Mouse (Mus musculus) CH12F3 (cell line): Measurements from ENCODE around the gene Mbtps1.

ENCODE experiments used
- in situ Hi-C: fragments of 300-500 bp; cut with MboI; formaldehyde crosslinking; loops from 2 replicates; pipeline ENCODE4 v1.14.3; 2020; ENCODE audit warnings: low sequenced_read_pairs

Mbtps1 gene

GRCm38 (mm10) chr8:119505488-119505887 is 53.0 kb downstream of the Mbtps1 start:
- in situ Hi-C loops, result no loop called here

- in situ Hi-C loops, result no loop called here
These were observed 55.3 kb downstream of the Mbtps1 start for GRCm38 (mm10) chr8:119503191-119503767.

- in situ Hi-C loops, result no loop called here
These were observed 56.4 kb downstream of the Mbtps1 start for GRCm38 (mm10) chr8:119502111-119502510.

GRCm38 (mm10) chr8:119501598-119501997 is 56.9 kb downstream of the Mbtps1 start, which contains the start of gene Slc38a8:
Gene Slc38a8 (minus strand): TSS chr8:119501698.
- in situ Hi-C loops, result no loop called here

DNA sequence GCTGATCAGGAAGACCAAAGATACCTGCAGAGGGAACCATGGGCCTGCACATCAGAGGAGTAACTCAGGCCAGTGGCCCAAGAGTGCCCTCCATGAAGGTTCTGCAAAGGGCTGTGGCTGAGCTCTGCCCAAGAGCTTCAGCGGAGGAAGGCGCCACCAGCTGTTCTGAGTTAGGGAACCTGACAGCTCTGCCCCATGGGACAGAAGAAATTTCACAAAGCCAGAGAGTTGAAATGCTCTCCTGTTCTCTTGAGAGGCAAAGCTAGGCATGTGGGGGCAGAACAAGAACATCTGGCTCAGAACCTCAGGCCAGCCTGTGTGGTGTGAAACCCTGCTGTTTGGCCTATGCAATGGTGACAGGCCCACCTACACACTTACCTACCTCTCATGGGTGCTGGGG is 58.7 kb downstream of the Mbtps1 start:
- in situ Hi-C loops, result loop anchor here (10.0 kb wide), 1 partner anchor 65 kb away; the partner anchor contains the start of gene Osgin1

DNA sequence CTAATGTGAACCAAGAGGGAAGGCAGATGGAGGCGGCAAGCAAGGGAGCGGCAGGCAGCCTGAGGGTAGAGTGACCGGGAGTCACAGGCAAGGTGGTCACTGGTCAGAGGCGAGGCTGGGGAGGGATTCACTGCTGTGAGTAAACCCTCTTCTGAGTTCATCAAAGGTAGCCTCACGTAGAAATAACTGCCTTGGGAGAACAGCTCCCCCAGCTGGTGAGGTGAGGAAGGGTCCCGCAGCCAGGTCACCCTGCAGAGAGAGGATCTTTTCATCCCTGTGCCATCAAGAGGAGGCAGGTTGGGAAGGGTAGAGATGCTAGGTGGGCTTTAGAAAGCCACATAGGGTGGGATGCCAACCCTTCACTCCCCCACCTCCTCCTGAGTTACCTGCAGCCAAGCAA is 61.7 kb downstream of the Mbtps1 start:
- in situ Hi-C loops, result loop anchor here (10.0 kb wide), 1 partner anchor 62 kb away; the partner anchor contains the start of gene Osgin1

DNA sequence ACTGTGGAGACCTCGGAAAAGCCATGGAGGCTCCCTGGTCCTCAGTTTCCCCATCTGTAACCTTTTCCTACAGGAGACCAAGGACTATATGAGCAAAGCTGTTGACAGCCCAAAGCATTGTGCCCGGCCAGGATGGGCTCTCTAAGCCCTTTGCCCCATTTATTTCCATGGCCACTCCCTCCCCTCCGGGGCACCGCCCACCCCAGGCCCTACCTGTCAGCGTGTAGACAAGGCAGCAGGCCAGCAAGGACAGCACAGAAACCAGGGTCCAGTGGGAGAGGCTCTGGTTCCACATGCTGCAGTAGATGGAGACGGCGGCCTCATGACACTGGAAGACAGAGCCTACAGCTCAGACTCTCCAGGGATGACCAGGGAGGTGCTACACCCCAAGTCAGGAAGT is 71.4 kb downstream of the Mbtps1 start:
- in situ Hi-C loops, result no loop called here

- in situ Hi-C loops, result no loop called here
These were observed 74.2 kb downstream of the Mbtps1 start for GRCm38 (mm10) chr8:119484145-119484896.

DNA sequence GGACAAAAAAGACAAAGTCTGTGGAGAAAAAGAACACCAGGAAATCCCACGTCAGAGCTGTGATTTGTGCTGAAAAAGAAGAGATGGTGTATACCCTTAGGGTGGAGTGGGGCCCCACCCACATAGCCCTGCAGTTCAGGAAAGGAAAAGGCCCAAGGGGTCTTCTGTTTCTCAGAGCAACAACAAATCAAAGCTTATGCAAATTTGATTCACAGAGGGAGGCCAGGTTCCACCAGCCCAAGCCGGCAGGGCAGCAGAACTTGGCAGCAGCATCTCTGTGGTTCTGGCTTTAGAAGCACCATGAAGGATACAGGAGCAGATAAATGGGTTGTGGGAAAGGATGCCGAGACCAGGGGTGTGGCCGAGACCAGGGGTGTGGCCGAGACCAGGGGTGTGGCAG is 79.9 kb downstream of the Mbtps1 start:
- in situ Hi-C loops, result no loop called here

GRCm38 (mm10) chr8:119468091-119468490 is 90.4 kb downstream of the Mbtps1 start:
- in situ Hi-C loops, result no loop called here

DNA sequence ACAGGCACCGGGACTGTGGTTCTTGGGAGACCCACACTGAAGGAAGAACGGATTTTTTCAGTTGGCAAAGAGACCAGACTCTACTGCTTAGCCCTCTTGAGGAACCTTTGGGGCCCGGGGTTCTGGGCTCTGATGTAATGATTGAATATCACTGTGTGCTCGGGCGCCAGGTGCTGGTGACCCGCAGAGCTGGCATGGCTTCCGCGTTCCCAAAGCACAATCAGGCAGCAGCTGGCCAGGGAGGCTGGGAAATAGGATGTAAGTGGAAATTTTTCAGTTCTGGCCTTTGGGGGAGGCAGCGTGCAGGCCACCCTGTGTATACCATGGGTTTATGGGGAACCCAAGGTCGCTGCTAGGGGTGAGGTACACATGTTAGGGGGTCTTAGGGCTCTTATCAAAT is 91.7 kb downstream of the Mbtps1 start:
- in situ Hi-C loops, result no loop called here

- in situ Hi-C loops, result no loop called here
These were observed 92.4 kb downstream of the Mbtps1 start for GRCm38 (mm10) chr8:119466105-119466504.

DNA sequence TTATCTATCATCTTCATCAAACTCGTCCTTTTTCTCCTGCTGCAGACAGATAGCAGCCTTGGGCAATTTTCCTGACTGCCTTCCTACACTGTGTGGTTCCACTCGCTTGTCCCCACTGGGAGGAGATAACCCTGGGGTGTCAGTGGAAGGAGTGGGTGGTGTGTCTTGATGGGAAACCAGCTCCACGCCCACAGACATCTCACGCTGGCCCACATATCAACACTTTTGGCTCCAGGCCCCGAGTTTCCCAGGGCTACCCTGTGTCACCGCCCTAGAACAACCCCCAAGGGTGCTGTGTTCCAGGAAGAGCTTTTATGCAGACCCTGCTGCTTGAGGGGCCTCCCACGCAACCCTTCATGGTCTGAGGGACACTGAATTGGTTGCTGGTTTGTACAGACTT is 94.8 kb downstream of the Mbtps1 start:
- in situ Hi-C loops, result no loop called here

- in situ Hi-C loops, result no loop called here
These were observed 97.2 kb downstream of the Mbtps1 start for GRCm38 (mm10) chr8:119461356-119461755.

- in situ Hi-C loops, result no loop called here
These were observed 98.8 kb downstream of the Mbtps1 start for GRCm38 (mm10) chr8:119459724-119460123.
